Mouse (Mus musculus): Measurements from ENCODE around the gene Trappc10. TPM values are rescaled to one million over a fixed set of nuclear protein-coding genes. Genes with fewer than 3 reads are reported as not detected.
"Not testable (repeated sequence)": the region's sequence is repeated elsewhere in the genome, so short reads cannot be mapped to it uniquely, and the experiment has no call there.

The Trappc10 gene
- polyA plus RNA-seq, 1 experiment from 2014 or later: 22.2 TPM

GRCm38 (mm10) chr10:78201182-78201581, 43.3 kb downstream of the Trappc10 start:
- Histone ChIP-seq H3K4me1 (ENCODE audit: control insufficient read depth, insufficient read depth, low read length) (no peaks in the 10 kb centered on the region), H3K36me3 (ENCODE audit: control insufficient read depth, insufficient read depth, low read length) (peaks cover 78% of the 10 kb centered on the region), H3K9me3 (ENCODE audit: control insufficient read depth, low read length) (no peaks in the 10 kb centered on the region), H3K4me2 (replicated peaks; ENCODE audit: low read depth, low read length) (no peak overlapping the region), H3K27me3 (ENCODE audit: control insufficient read depth, insufficient read depth, low read length) (no peaks in the 10 kb centered on the region), H3K4me3 (ENCODE audit: low read length) (no peak overlapping the region), H3K27ac (ENCODE audit: low read depth, low read length) (no peak overlapping the region), H3K9ac (ENCODE audit: low read depth, low read length) (no peak overlapping the region)
- no peak for ATAC-seq (ENCODE audit: low FRiP score, low TSS enrichment)
- WGBS: 87% methylated on average over 4 of the region's 4 CpGs

- no peaks in the 10 kb centered on the region for H3K4me1 ChIP-seq (ENCODE audit: control insufficient read depth, insufficient read depth, low read length)
- no peak for ATAC-seq (ENCODE audit: low FRiP score, low TSS enrichment)
- H3K4me3 ChIP-seq (ENCODE audit: low read length): no peak overlapping the region
- 91% methylated on average over 5 of the region's 5 CpGs for WGBS
- H3K9me3 ChIP-seq (ENCODE audit: control insufficient read depth, low read length): no peaks in the 10 kb centered on the region
- no peak overlapping the region for H3K4me2 ChIP-seq (replicated peaks; ENCODE audit: low read depth, low read length)
- no peak overlapping the region for H3K9ac ChIP-seq (ENCODE audit: low read depth, low read length)
- no peaks in the 10 kb centered on the region for H3K27me3 ChIP-seq (ENCODE audit: control insufficient read depth, insufficient read depth, low read length)
- no peak overlapping the region for H3K27ac ChIP-seq (ENCODE audit: low read depth, low read length)
- peaks cover 89% of the 10 kb centered on the region for H3K36me3 ChIP-seq (ENCODE audit: control insufficient read depth, insufficient read depth, low read length)
These were observed 51.5 kb downstream of the Trappc10 start for GRCm38 (mm10) chr10:78192933-78193332.

- not testable (repeated sequence) for H3K4me2 ChIP-seq (replicated peaks; ENCODE audit: low read depth, low read length); H3K9me3 ChIP-seq (ENCODE audit: control insufficient read depth, low read length); ATAC-seq (ENCODE audit: low FRiP score, low TSS enrichment); H3K9ac ChIP-seq (ENCODE audit: low read depth, low read length); H3K27me3 ChIP-seq (ENCODE audit: control insufficient read depth, insufficient read depth, low read length); H3K4me1 ChIP-seq (ENCODE audit: control insufficient read depth, insufficient read depth, low read length); H3K4me3 ChIP-seq (ENCODE audit: low read length); H3K27ac ChIP-seq (ENCODE audit: low read depth, low read length)
- peaks cover 59% of the 10 kb centered on the region for H3K36me3 ChIP-seq (ENCODE audit: control insufficient read depth, insufficient read depth, low read length)
- 82% methylated on average over 4 of the region's 4 CpGs for WGBS
These were observed 58.4 kb downstream of the Trappc10 start for GRCm38 (mm10) chr10:78186076-78186475.

GRCm38 (mm10) chr10:78185381-78185725, 59.1 kb downstream of the Trappc10 start:
- peak overlapping the region; percentile 75 for H3K4me2 ChIP-seq (replicated peaks; ENCODE audit: low read depth, low read length)
- peak overlapping the region; percentile 79 for H3K4me3 ChIP-seq (ENCODE audit: low read length)
- H3K27me3 ChIP-seq (ENCODE audit: control insufficient read depth, insufficient read depth, low read length): no peaks in the 10 kb centered on the region
- peak overlapping the region; percentile 57; the same call in 1 of the 2 replicates for H3K27ac ChIP-seq (ENCODE audit: low read depth, low read length)
- H3K9me3 ChIP-seq (ENCODE audit: control insufficient read depth, low read length): no peaks in the 10 kb centered on the region
- peaks cover 60% of the 10 kb centered on the region for H3K36me3 ChIP-seq (ENCODE audit: control insufficient read depth, insufficient read depth, low read length)
- ATAC-seq (ENCODE audit: low FRiP score, low TSS enrichment): peak; percentile 45
- H3K9ac ChIP-seq (ENCODE audit: low read depth, low read length): peak overlapping the region; percentile 68; the same call in 1 of the 2 replicates
- 0 out of 2 replicates have a peak, but pooled peaks cover 9% of the 10 kb centered on the region for H3K4me1 ChIP-seq (ENCODE audit: control insufficient read depth, insufficient read depth, low read length)
- WGBS: 17% methylated on average over 9 of the region's 9 CpGs

DNA sequence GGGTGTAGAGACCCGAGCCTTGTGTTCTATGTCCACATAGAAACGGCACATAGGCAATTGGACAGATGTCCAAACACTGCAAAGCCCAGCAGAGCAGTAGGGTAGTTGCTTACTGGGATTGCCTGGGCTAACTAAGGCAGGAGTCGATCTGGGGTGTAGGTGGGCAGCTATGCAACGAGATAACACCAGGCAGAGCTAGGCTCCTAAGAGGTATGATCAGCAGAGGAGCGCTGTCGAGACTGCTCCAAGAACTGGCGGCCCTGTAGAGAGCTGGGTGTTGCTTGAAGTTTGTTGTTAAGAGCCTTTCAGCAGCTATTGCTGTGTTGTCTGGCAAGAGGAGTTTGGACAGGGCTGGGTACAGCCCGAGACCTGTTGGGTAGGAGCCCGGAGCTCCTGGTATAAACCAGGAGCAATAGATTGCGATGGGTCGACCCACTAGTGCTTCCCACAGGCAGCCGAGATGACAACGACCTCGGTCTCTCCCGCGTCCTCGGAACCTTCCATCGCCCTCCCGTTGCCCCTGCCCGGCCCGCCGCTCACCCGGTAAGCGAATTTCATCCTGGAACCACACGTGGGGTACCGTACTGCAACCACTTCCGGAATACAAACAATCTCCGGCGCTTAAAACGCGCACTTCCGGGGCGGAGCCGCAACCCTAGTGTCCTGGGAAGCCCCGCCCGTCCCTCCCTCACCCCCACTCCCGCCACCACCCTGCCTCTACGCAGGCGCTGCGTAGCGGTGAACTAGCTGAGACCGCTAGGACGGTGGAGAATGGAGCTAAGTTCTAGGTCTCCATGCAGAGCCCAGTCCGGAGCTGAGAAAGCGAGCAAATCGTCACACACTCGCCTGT, 59.7 kb downstream of the Trappc10 start, which contains the start of gene Pwp2:
TSS of gene Pwp2 (minus strand) at position 619 of the 850 bp plus-strand sequence.
- under 1% methylated on average over 47 of the region's 47 CpGs for WGBS
- Histone ChIP-seq H3K9me3 (ENCODE audit: control insufficient read depth, low read length) (no peaks in the 10 kb centered on the region), H3K4me2 (replicated peaks; ENCODE audit: low read depth, low read length) (peak within 1 kb of the TSS; percentile 75), H3K27me3 (ENCODE audit: control insufficient read depth, insufficient read depth, low read length) (no peaks in the 10 kb centered on the region), H3K27ac (ENCODE audit: low read depth, low read length) (peak within 1 kb of the TSS; percentile 57; the same call in 1 of the 2 replicates), H3K9ac (ENCODE audit: low read depth, low read length) (peak within 1 kb of the TSS; percentile 68), H3K4me1 (ENCODE audit: control insufficient read depth, insufficient read depth, low read length) (0 out of 2 replicates have a peak, but pooled peaks cover 9% of the 10 kb centered on the region), H3K36me3 (ENCODE audit: control insufficient read depth, insufficient read depth, low read length) (peaks cover 60% of the 10 kb centered on the region), H3K4me3 (ENCODE audit: low read length) (peak within 1 kb of the TSS; percentile 79)
- peak; percentile 95 for ATAC-seq (ENCODE audit: low FRiP score, low TSS enrichment)

GRCm38 (mm10) chr10:78183577-78183976, 60.9 kb downstream of the Trappc10 start:
- peaks cover 61% of the 10 kb centered on the region for H3K36me3 ChIP-seq (ENCODE audit: control insufficient read depth, insufficient read depth, low read length)
- no peak overlapping the region for H3K4me3 ChIP-seq (ENCODE audit: low read length)
- ATAC-seq (ENCODE audit: low FRiP score, low TSS enrichment): no peak

GRCm38 (mm10) chr10:78182321-78182720, 62.1 kb downstream of the Trappc10 start:
- no peak overlapping the region for H3K4me2 ChIP-seq (replicated peaks; ENCODE audit: low read depth, low read length)
- H3K4me3 ChIP-seq (ENCODE audit: low read length): no peak overlapping the region
- H3K27me3 ChIP-seq (ENCODE audit: control insufficient read depth, insufficient read depth, low read length): no peaks in the 10 kb centered on the region
- no peak for ATAC-seq (ENCODE audit: low FRiP score, low TSS enrichment)
- 95% methylated on average over 17 of the region's 17 CpGs for WGBS
- H3K4me1 ChIP-seq (ENCODE audit: control insufficient read depth, insufficient read depth, low read length): 0 out of 2 replicates have a peak, but pooled peaks cover 9% of the 10 kb centered on the region
- no peak overlapping the region for H3K27ac ChIP-seq (ENCODE audit: low read depth, low read length)
- peaks cover 61% of the 10 kb centered on the region for H3K36me3 ChIP-seq (ENCODE audit: control insufficient read depth, insufficient read depth, low read length)
- H3K9me3 ChIP-seq (ENCODE audit: control insufficient read depth, low read length): no peaks in the 10 kb centered on the region
- H3K9ac ChIP-seq (ENCODE audit: low read depth, low read length): no peak overlapping the region

More at GRCm38 (mm10) chr10:78183577-78183976, 60.9 kb downstream of the Trappc10 start:
- no peak overlapping the region for H3K27ac ChIP-seq (ENCODE audit: low read depth, low read length)
- no peaks in the 10 kb centered on the region for H3K9me3 ChIP-seq (ENCODE audit: control insufficient read depth, low read length)
- no peak overlapping the region for H3K9ac ChIP-seq (ENCODE audit: low read depth, low read length)
- 89% methylated on average over 3 of the region's 3 CpGs for WGBS
- H3K4me1 ChIP-seq (ENCODE audit: control insufficient read depth, insufficient read depth, low read length): 0 out of 2 replicates have a peak, but pooled peaks cover 9% of the 10 kb centered on the region
- H3K27me3 ChIP-seq (ENCODE audit: control insufficient read depth, insufficient read depth, low read length): no peaks in the 10 kb centered on the region
- H3K4me2 ChIP-seq (replicated peaks; ENCODE audit: low read depth, low read length): no peak overlapping the region

GRCm38 (mm10) chr10:78174474-78174873, 70.0 kb downstream of the Trappc10 start:
- WGBS: 95% methylated on average over 5 of the region's 5 CpGs
- no peaks in the 10 kb centered on the region for H3K27me3 ChIP-seq (ENCODE audit: control insufficient read depth, insufficient read depth, low read length)
- no peak overlapping the region for H3K4me3 ChIP-seq (ENCODE audit: low read length)
- no peaks in the 10 kb centered on the region for H3K9me3 ChIP-seq (ENCODE audit: control insufficient read depth, low read length)
- H3K27ac ChIP-seq (ENCODE audit: low read depth, low read length): no peak overlapping the region
- H3K36me3 ChIP-seq (ENCODE audit: control insufficient read depth, insufficient read depth, low read length): peaks cover 86% of the 10 kb centered on the region
- no peak overlapping the region for H3K4me2 ChIP-seq (replicated peaks; ENCODE audit: low read depth, low read length)
- no peak overlapping the region for H3K9ac ChIP-seq (ENCODE audit: low read depth, low read length)
- ATAC-seq (ENCODE audit: low FRiP score, low TSS enrichment): no peak
- no peaks in the 10 kb centered on the region for H3K4me1 ChIP-seq (ENCODE audit: control insufficient read depth, insufficient read depth, low read length)

DNA sequence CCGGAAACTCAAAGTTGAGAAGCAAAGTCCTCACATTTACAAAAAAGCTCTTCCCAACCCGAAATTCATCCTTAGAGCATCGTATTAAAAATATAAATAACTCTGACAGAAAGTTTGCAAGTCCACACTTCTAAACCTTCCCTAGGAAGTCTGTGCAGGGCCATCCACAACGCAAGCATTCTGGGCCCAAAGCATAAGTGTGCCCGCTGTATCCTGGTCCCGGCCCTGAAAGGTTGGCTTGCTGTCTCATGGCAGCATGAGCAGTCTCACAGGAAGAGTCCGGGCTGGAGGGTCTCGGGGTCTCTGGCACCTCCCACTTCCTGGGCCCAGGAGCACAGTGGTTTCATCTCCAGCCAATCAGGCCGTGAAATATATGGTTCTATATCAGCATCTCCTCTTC, 72.9 kb downstream of the Trappc10 start:
- peaks cover 69% of the 10 kb centered on the region for H3K36me3 ChIP-seq (ENCODE audit: control insufficient read depth, insufficient read depth, low read length)
- no peak overlapping the region for H3K9ac ChIP-seq (ENCODE audit: low read depth, low read length)
- no peak overlapping the region for H3K27ac ChIP-seq (ENCODE audit: low read depth, low read length)
- no peaks in the 10 kb centered on the region for H3K27me3 ChIP-seq (ENCODE audit: control insufficient read depth, insufficient read depth, low read length)
- ATAC-seq (ENCODE audit: low FRiP score, low TSS enrichment): no peak
- no peak overlapping the region for H3K4me3 ChIP-seq (ENCODE audit: low read length)
- WGBS: 92% methylated on average over 9 of the region's 9 CpGs
- no peaks in the 10 kb centered on the region for H3K9me3 ChIP-seq (ENCODE audit: control insufficient read depth, low read length)
- H3K4me1 ChIP-seq (ENCODE audit: control insufficient read depth, insufficient read depth, low read length): peaks cover 9% of the 10 kb centered on the region
- no peak overlapping the region for H3K4me2 ChIP-seq (replicated peaks; ENCODE audit: low read depth, low read length)
